Comparison of ENCODE assay signal across 19 mouse cellular contexts in genomic region chr12:70674144-70674543, GRCm38 (mm10).
"Had no signal": no experiment of that assay in that cellular context is flagged by ENCODE, and none has a peak within 500 bp of the region (broad histone marks: within the 10 kb centered on the region; RNA-seq: fewer than 3 reads in every experiment).

No protein-coding gene starts in this region.

- H3K9me3 ChIP-seq: midbrain, embryonic 12.5 days; midbrain, embryonic 15.5 days; neural tube, embryonic 12.5 days; neural tube, embryonic 15.5 days had no signal

- H3K4me2 ChIP-seq: liver, embryonic 11.5 days; lung, embryonic 14.5 days; midbrain, embryonic 12.5 days; midbrain, embryonic 15.5 days; neural tube, embryonic 12.5 days; neural tube, embryonic 15.5 days had no signal

- H3K9ac ChIP-seq: liver, embryonic 14.5 days; liver, postnatal 0 days; lung, embryonic 14.5 days; midbrain, embryonic 12.5 days; midbrain, embryonic 15.5 days; neural tube, embryonic 12.5 days; neural tube, embryonic 15.5 days had no signal

- ATAC-seq: liver, postnatal 0 days; lung, postnatal 0 days; midbrain, embryonic 15.5 days had no signal

- DNase-seq: kidney, adult 2 months; kidney, postnatal 25 days; layer of hippocampus, postnatal 36 days; liver, postnatal 0 days; lung, embryonic 14.5 days; right cerebral cortex, adult 18-20 months; right cerebral cortex, postnatal 14 days; right cerebral cortex, postnatal 4 days; thymus, postnatal 25 days had no signal

- H3K4me1 ChIP-seq: midbrain, embryonic 12.5 days; midbrain, embryonic 15.5 days had no signal

- H3K27me3 ChIP-seq: midbrain, embryonic 12.5 days; midbrain, embryonic 15.5 days; neural tube, embryonic 12.5 days; neural tube, embryonic 15.5 days had no signal

- H3K4me3 ChIP-seq: left cerebral cortex, adult 2 months; midbrain, embryonic 12.5 days; midbrain, embryonic 15.5 days; neural tube, embryonic 12.5 days; neural tube, embryonic 15.5 days had no signal

- H3K27ac ChIP-seq: kidney, postnatal 0 days; left cerebral cortex, adult 2 months; liver, embryonic 14.5 days; macrophage; midbrain, embryonic 12.5 days; midbrain, embryonic 15.5 days; neural tube, embryonic 12.5 days; neural tube, embryonic 15.5 days had no signal

- H3K36me3 ChIP-seq: midbrain, embryonic 12.5 days; midbrain, embryonic 15.5 days; neural tube, embryonic 12.5 days; neural tube, embryonic 15.5 days had no signal
